Mouse (Mus musculus) lung, postnatal 25 days (tissue): ENCODE measurements around the gene Rin2.

Source experiments
- DNase-seq: peaks from one replicate; pipeline ENCODE4 v3.0.0; 2022; ENCODE audit warnings: low spot score

Rin2 gene

GRCm38 (mm10) chr2:145730905-145731304 lies 55.9 kb downstream of the Rin2 start:
- DNase-seq: no peak

- no peak for DNase-seq
Measured at GRCm38 (mm10) chr2:145735079-145735478, 60.1 kb downstream of the Rin2 start.

GRCm38 (mm10) chr2:145736543-145736942 lies 61.5 kb downstream of the Rin2 start:
- no peak for DNase-seq

GRCm38 (mm10) chr2:145737196-145737595 lies 62.2 kb downstream of the Rin2 start:
- no peak for DNase-seq

GRCm38 (mm10) chr2:145740729-145741128 lies 65.7 kb downstream of the Rin2 start:
- DNase-seq: peak; percentile 46

- no peak for DNase-seq
Measured at GRCm38 (mm10) chr2:145742795-145743710, 68.0 kb downstream of the Rin2 start.

GRCm38 (mm10) chr2:145746406-145746805 lies 71.4 kb downstream of the Rin2 start:
- no peak for DNase-seq

GRCm38 (mm10) chr2:145749645-145750044 lies 74.6 kb downstream of the Rin2 start:
- DNase-seq: no peak

GRCm38 (mm10) chr2:145752572-145752971 lies 77.6 kb downstream of the Rin2 start:
- no peak for DNase-seq

GRCm38 (mm10) chr2:145753973-145754372 lies 79.0 kb downstream of the Rin2 start:
- DNase-seq: no peak

- DNase-seq: no peak
Measured at GRCm38 (mm10) chr2:145755864-145756822, 81.1 kb downstream of the Rin2 start.

- no peak for DNase-seq
Measured at GRCm38 (mm10) chr2:145760121-145760520, 85.1 kb downstream of the Rin2 start.

- DNase-seq: no peak
Measured at GRCm38 (mm10) chr2:145761436-145761835, 86.4 kb downstream of the Rin2 start.

GRCm38 (mm10) chr2:145769964-145770363 lies 94.9 kb downstream of the Rin2 start:
- DNase-seq: no peak

- no peak for DNase-seq
Measured at GRCm38 (mm10) chr2:145770730-145771536, 95.9 kb downstream of the Rin2 start.

- DNase-seq: peak; percentile 35
Measured at GRCm38 (mm10) chr2:145783247-145783646, 108.2 kb downstream of the Rin2 start.

GRCm38 (mm10) chr2:145784246-145784935 lies 109.4 kb downstream of the Rin2 start:
- no peak for DNase-seq

- no peak for DNase-seq
Measured at GRCm38 (mm10) chr2:145784964-145785363, 109.9 kb downstream of the Rin2 start.

GRCm38 (mm10) chr2:145785758-145786617 lies 111.0 kb downstream of the Rin2 start:
- DNase-seq: peak; percentile 79

- DNase-seq: no peak
Measured at GRCm38 (mm10) chr2:145786618-145786932, 111.6 kb downstream of the Rin2 start.
